13 mouse cellular contexts compared by ENCODE assay signal in genomic region chr10:6685308-6686080, GRCm38 (mm10).
DNase-seq lines count a peak whose midpoint lies in the region; ATAC-seq and TF ChIP-seq lines count a peak whose summit lies in the region.
"Had no signal": no experiment of that assay in that cellular context is flagged by ENCODE, and none has a peak within 500 bp of the region (broad histone marks: within the 10 kb centered on the region; RNA-seq: fewer than 3 reads in every experiment).

No protein-coding gene starts in this region.

- no peaks in the 10 kb centered on the region for H3K36me3 ChIP-seq in liver, postnatal 0 days (replicated peaks; ENCODE audit: insufficient read depth, low read length)
- no peaks in the 10 kb centered on the region for H3K36me3 ChIP-seq in lung, postnatal 0 days (ENCODE audit: insufficient read depth, low read length)
- H3K36me3 ChIP-seq: embryonic facial prominence, embryonic 15.5 days; heart, embryonic 13.5 days; limb, embryonic 10.5 days had no signal

- H3K9me3 ChIP-seq in liver, postnatal 0 days (ENCODE audit: low read length), result no peaks in the 10 kb centered on the region
- H3K9me3 ChIP-seq in lung, postnatal 0 days (ENCODE audit: low read length), result no peaks in the 10 kb centered on the region
- H3K9me3 ChIP-seq: embryonic facial prominence, embryonic 15.5 days; heart, embryonic 13.5 days; limb, embryonic 10.5 days had no signal

- no peak overlapping the region for H3K27ac ChIP-seq in liver, postnatal 0 days (ENCODE audit: low read depth)
- no peak overlapping the region for H3K27ac ChIP-seq in lung, postnatal 0 days (ENCODE audit: low read length)
- H3K27ac ChIP-seq: embryonic facial prominence, embryonic 15.5 days; heart, embryonic 13.5 days; limb, embryonic 10.5 days had no signal

- no peak for DNase-seq in frontal cortex, postnatal 25 days (ENCODE audit: low spot score in 2 of 2)
- DNase-seq in right cerebral cortex, adult 18-20 months, result peak; percentile 20
- DNase-seq in right cerebral cortex, postnatal 4 days, result no peak
- DNase-seq in left cerebral cortex, postnatal 36 days (ENCODE audit: low spot score in 2 of 2), result peak; percentile 9 to 13
- no peak for DNase-seq in liver, postnatal 0 days
- DNase-seq in ovary, adult 18-20 months (ENCODE audit: low spot score), result no peak
- no peak for DNase-seq in lung, postnatal 0 days (ENCODE audit: low spot score)
- DNase-seq: kidney, adult 18-20 months; lung, adult 2 months had no signal

- no peak overlapping the region for H3K9ac ChIP-seq in liver, postnatal 0 days (replicated peaks)
- H3K9ac ChIP-seq in lung, postnatal 0 days (replicated peaks; ENCODE audit: low read depth), result no peak overlapping the region
- H3K9ac ChIP-seq: embryonic facial prominence, embryonic 15.5 days; heart, embryonic 13.5 days had no signal

- H3K4me1 ChIP-seq in liver, postnatal 0 days (ENCODE audit: insufficient read depth), result no peaks in the 10 kb centered on the region
- no peaks in the 10 kb centered on the region for H3K4me1 ChIP-seq in lung, postnatal 0 days (ENCODE audit: insufficient read depth, low read depth, low read length)
- H3K4me1 ChIP-seq: embryonic facial prominence, embryonic 15.5 days; heart, embryonic 13.5 days; limb, embryonic 10.5 days had no signal

- TF ChIP-seq EP300 in liver, postnatal 0 days (IDR thresholded peaks at IDR 0.05; ENCODE audit: low read depth), result no peak
- no peak for TF ChIP-seq EP300 in lung, postnatal 0 days (IDR thresholded peaks at IDR 0.05)

- peak; percentile 95 for ATAC-seq in frontal cortex, adult (ENCODE audit: low TSS enrichment)
- no peak for ATAC-seq in liver, postnatal 0 days
- no peak for ATAC-seq in lung, postnatal 0 days

- TF ChIP-seq CTCF in liver, postnatal 0 days (IDR thresholded peaks at IDR 0.05; ENCODE audit: low read depth), result no peak
- no peak for TF ChIP-seq CTCF in lung, postnatal 0 days (IDR thresholded peaks at IDR 0.05)

- intact Hi-C loops in left cerebral cortex, postnatal 36 days (cut with DNase I), result no loop called here

- 52% methylated on average over 11 of the region's 11 CpGs for WGBS in liver, postnatal 0 days (ENCODE audit: insufficient replicate concordance)
- 67% methylated on average over 11 of the region's 11 CpGs for WGBS in lung, postnatal 0 days

- H3K27me3 ChIP-seq in liver, postnatal 0 days (ENCODE audit: insufficient read depth, low read length), result no peaks in the 10 kb centered on the region
- H3K27me3 ChIP-seq in lung, postnatal 0 days (replicated peaks; ENCODE audit: insufficient read depth, low read length), result no peaks in the 10 kb centered on the region
- H3K27me3 ChIP-seq: embryonic facial prominence, embryonic 15.5 days; heart, embryonic 13.5 days had no signal

- H3K4me3 ChIP-seq in liver, postnatal 0 days (ENCODE audit: low read depth, low read length), result no peak overlapping the region
- no peak overlapping the region for H3K4me3 ChIP-seq in lung, postnatal 0 days (ENCODE audit: low read depth, low read length)
- H3K4me3 ChIP-seq: embryonic facial prominence, embryonic 15.5 days; heart, embryonic 13.5 days; limb, embryonic 10.5 days had no signal

- no peak overlapping the region for H3K4me2 ChIP-seq in liver, postnatal 0 days (ENCODE audit: low read depth, low read length)
- no peak overlapping the region for H3K4me2 ChIP-seq in lung, postnatal 0 days (replicated peaks; ENCODE audit: low read depth, low read length)
- H3K4me2 ChIP-seq: embryonic facial prominence, embryonic 15.5 days; heart, embryonic 13.5 days had no signal

Comparison
In these comparisons a context has a peak if more than half of its experiments do, and no peak if none do; other contexts are left out.
1. DNase-seq: peak in right cerebral cortex, adult 18-20 months (single experiment) and left cerebral cortex, postnatal 36 days (2 of 2); none in frontal cortex, postnatal 25 days (0 of 2), right cerebral cortex, postnatal 4 days (single experiment), liver, postnatal 0 days (single experiment), ovary, adult 18-20 months (single experiment) and lung, postnatal 0 days (single experiment).